ENCODE assay signal across 9 mouse cellular contexts in the genomic region with DNA sequence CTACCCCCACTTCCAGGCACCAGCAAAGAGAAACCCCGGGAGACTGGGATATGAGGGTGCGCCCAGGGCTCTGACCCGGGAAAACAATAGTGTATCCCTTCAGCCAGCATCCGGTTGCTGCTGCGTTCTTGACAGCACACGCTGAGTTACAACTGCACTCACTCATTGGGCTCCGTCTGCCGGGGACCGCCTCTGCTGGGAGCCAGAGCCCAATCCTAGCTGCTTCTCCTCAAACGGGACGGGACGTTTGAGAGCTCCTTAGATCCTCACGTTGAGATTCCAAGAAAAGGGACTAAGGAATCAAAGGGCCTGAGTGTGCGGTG. TPM values are rescaled to one million over a fixed set of nuclear protein-coding genes. Genes with fewer than 3 reads are reported as not detected.
DNase-seq lines count a peak whose midpoint lies in the region; ATAC-seq and TF ChIP-seq lines count a peak whose summit lies in the region.
"Had no signal": no experiment of that assay in that cellular context is flagged by ENCODE, and none has a peak within 500 bp of the region (broad histone marks: within the 10 kb centered on the region; RNA-seq: fewer than 3 reads in every experiment).

No protein-coding gene starts in this region.

- H3K27ac ChIP-seq in heart, adult 2 months: peak overlapping the region; percentile 78
- peak overlapping the region; percentile 81 for H3K27ac ChIP-seq in limb, embryonic 13.5 days
- peak overlapping the region; percentile 71 for H3K27ac ChIP-seq in midbrain, embryonic 14.5 days (replicated peaks; ENCODE audit: low read depth, low read length)

- no peaks in the 10 kb centered on the region for H3K27me3 ChIP-seq in heart, adult 2 months (ENCODE audit: control insufficient read depth, insufficient read depth, low read length)
- H3K27me3 ChIP-seq in limb, embryonic 13.5 days: no peaks in the 10 kb centered on the region
- no peaks in the 10 kb centered on the region for H3K27me3 ChIP-seq in midbrain, embryonic 14.5 days (ENCODE audit: control insufficient read depth, insufficient read depth, low read length)

- H3K36me3 ChIP-seq in heart, adult 2 months (ENCODE audit: control insufficient read depth, insufficient read depth, low read length): no peaks in the 10 kb centered on the region
- no peaks in the 10 kb centered on the region; the same call in 1 of the 2 replicates for H3K36me3 ChIP-seq in limb, embryonic 13.5 days
- H3K36me3 ChIP-seq in midbrain, embryonic 14.5 days (ENCODE audit: control insufficient read depth, insufficient read depth, low read length): no peaks in the 10 kb centered on the region

- H3K9me3 ChIP-seq in limb, embryonic 13.5 days: no peaks in the 10 kb centered on the region
- no peaks in the 10 kb centered on the region for H3K9me3 ChIP-seq in midbrain, embryonic 14.5 days (ENCODE audit: control insufficient read depth, low read length)

- peak overlapping the region; percentile 90 for H3K4me2 ChIP-seq in limb, embryonic 13.5 days (replicated peaks)
- H3K4me2 ChIP-seq in midbrain, embryonic 14.5 days (ENCODE audit: low read length): peak overlapping the region; percentile 86

- peak; percentile 40 for DNase-seq in thymus, postnatal 0 days (ENCODE audit: low spot score)
- no peak for DNase-seq in thymus, postnatal 25 days
- DNase-seq in embryo, embryonic 9.5 days (ENCODE audit: extremely low spot score): peak; percentile 65
- DNase-seq in heart, adult 2 months: peak; percentile 72 to 86
- DNase-seq in kidney, adult 18-20 months: peak; percentile 60
- DNase-seq in midbrain, embryonic 14.5 days: peak; percentile 64
- peak; percentile 51 to 75 for DNase-seq in spleen, postnatal 4 days (ENCODE audit: low spot score in 2 of 2)

- H3K79me2 ChIP-seq in heart, adult 2 months (replicated peaks; ENCODE audit: control insufficient read depth, insufficient read depth, low read length): no peaks in the 10 kb centered on the region

- intact Hi-C loops in heart, adult 2 months (cut with DNase I): loop anchor here (5.0 kb wide), 1 partner anchor 91 kb away; no protein-coding TSS in a partner anchor

- peak overlapping the region; percentile 48 for H3K4me3 ChIP-seq in heart, adult 2 months
- H3K4me3 ChIP-seq in limb, embryonic 13.5 days: peak overlapping the region; percentile 59
- peak overlapping the region; percentile 47 for H3K4me3 ChIP-seq in midbrain, embryonic 14.5 days (replicated peaks; ENCODE audit: low read depth, low read length)

- WGBS in heart, adult 2 months: under 1% methylated on average over 14 of the region's 14 CpGs
- 5% methylated on average over 14 of the region's 14 CpGs for WGBS in limb, embryonic 13.5 days
- WGBS in midbrain, embryonic 14.5 days: under 1% methylated on average over 14 of the region's 14 CpGs

- no peaks in the 10 kb centered on the region for H3K4me1 ChIP-seq in heart, adult 2 months (ENCODE audit: control insufficient read depth, insufficient read depth, low read length)
- peaks cover 18% of the 10 kb centered on the region for H3K4me1 ChIP-seq in limb, embryonic 13.5 days
- peaks cover 18% of the 10 kb centered on the region for H3K4me1 ChIP-seq in midbrain, embryonic 14.5 days (ENCODE audit: control insufficient read depth, insufficient read depth, low read length)

- 0 out of 2 replicates have a peak, but pooled peaks have one; percentile 19 for TF ChIP-seq EP300 in heart, adult 2 months (IDR thresholded peaks at IDR 0.05; ENCODE audit: insufficient read depth, low read depth, low read length)

- H3K9ac ChIP-seq in heart, adult 2 months (ENCODE audit: low read depth, low read length): peak overlapping the region; percentile 2; the same call in 1 of the 2 replicates
- H3K9ac ChIP-seq in limb, embryonic 13.5 days: peak overlapping the region; percentile 66
- H3K9ac ChIP-seq in midbrain, embryonic 14.5 days (replicated peaks; ENCODE audit: low read length): peak overlapping the region; percentile 48

- TF ChIP-seq POLR2A in heart, adult 2 months (IDR thresholded peaks at IDR 0.05; ENCODE audit: insufficient read depth, low read depth, low read length): peak; percentile 38; the same call in 1 of the 2 replicates

- ATAC-seq in limb, embryonic 13.5 days (ENCODE audit: low FRiP score, low read depth): peak; percentile 73
- peak; percentile 64; the same call in 1 of the 2 replicates for ATAC-seq in midbrain, embryonic 14.5 days (ENCODE audit: low FRiP score, low TSS enrichment)
- ATAC-seq: Patski had no signal

- no peak for TF ChIP-seq CTCF in heart, adult 2 months (IDR thresholded peaks at IDR 0.05)

RNA-seq across cellular contexts. Expression of gene Scd1, which starts 0.5 kb away (rescaled TPM):
- polyA plus RNA-seq in thymus, postnatal 0 days (2015; fragmentation: Nextera tagmentation; extraction: Ambion mirVana): 1.0 and 1.5 TPM in 2 replicates
- 10 to 100 TPM; 25.9 to 31.7 TPM for total RNA-seq in heart, adult 2 months (2021)
- 569 and 1,844 TPM in 2 replicates for polyA plus RNA-seq in heart, adult 2 months (2012; rRNA removed)
- 8.0 and 8.4 TPM in 2 replicates for polyA plus RNA-seq in limb, embryonic 13.5 days (2015; fragmentation: Nextera tagmentation; extraction: Ambion mirVana)
- 5.9 and 6.8 TPM in 2 replicates for polyA plus RNA-seq in midbrain, embryonic 14.5 days (2014; fragmentation: Nextera tagmentation; extraction: Ambion mirVana)

Comparison
In these comparisons a context has a peak if more than half of its experiments do, and no peak if none do; other contexts are left out.
1. H3K9ac ChIP-seq: peak in every context shown above with its lines; median percentile 66 in limb, embryonic 13.5 days; 48 in midbrain, embryonic 14.5 days; 2 in heart, adult 2 months.
2. RNA of gene Scd1, which starts 0.5 kb away (polyA plus RNA-seq): 569 to 1,844 TPM in heart, adult 2 months; 8.0 to 8.4 TPM in limb, embryonic 13.5 days, 5.9 to 6.8 TPM in midbrain, embryonic 14.5 days and 1.0 to 1.5 TPM in thymus, postnatal 0 days; every median in the first group is over 10 times any median in the second.
3. Peak in every context shown above with its lines, with median percentiles within 50 percentile points of each other: H3K27ac ChIP-seq and H3K4me3 ChIP-seq.